Mouse (Mus musculus) CH12.LX (cell line): ENCODE data around the gene Phc1.

Experiments
- CHD2 ChIP-seq: IDR thresholded peaks from 2 replicates; pipeline ENCODE4 v1.6.1; 2011; ENCODE audit warnings: low read length, improper control_type of control experiment
- CTCF ChIP-seq, 2 experiments: IDR thresholded peaks in 1 of 2; conservative IDR thresholded peaks in 1 of 2; 2 replicates each; pipeline ENCODE4 v1.5.1; 2011 to 2012; ENCODE audit warnings: low read depth in 2 of 2, low read length in 2 of 2, improper control_type of control experiment in 1 of 2, inconsistent platforms in 1 of 2, mild to moderate bottlenecking in 1 of 2, moderate library complexity in 1 of 2
- E2F4 ChIP-seq: IDR thresholded peaks from 2 replicates; pipeline ENCODE4 v1.6.1; 2011; ENCODE audit warnings: low read depth, low read length, improper control_type of control experiment; ENCODE audit not compliant: insufficient replicate concordance
- EP300 ChIP-seq: IDR thresholded peaks from 2 replicates; pipeline ENCODE4 v1.6.1; 2011; ENCODE audit warnings: low read length, improper control_type of control experiment
- GABPA ChIP-seq: IDR thresholded peaks from 2 replicates; pipeline ENCODE4 v1.6.1; 2012; ENCODE audit warnings: low read depth, low read length, improper control_type of control experiment, inconsistent platforms; ENCODE audit not compliant: insufficient replicate concordance
- JUND ChIP-seq: conservative IDR thresholded peaks from 2 replicates; pipeline ENCODE4 v1.6.1; 2011; ENCODE audit warnings: low read depth, low read length, improper control_type of control experiment
- MXI1 ChIP-seq: IDR thresholded peaks from 2 replicates; pipeline ENCODE4 v1.6.1; 2011; ENCODE audit warnings: mild to moderate bottlenecking, low read depth, low read length, improper control_type of control experiment
- NRF1 ChIP-seq: IDR thresholded peaks from 2 replicates; pipeline ENCODE4 v1.6.1; 2014; ENCODE audit warnings: low read depth, mild to moderate bottlenecking, inconsistent platforms, low read length, improper control_type of control experiment, moderate library complexity
- POLR2A ChIP-seq: IDR thresholded peaks from 2 replicates; pipeline ENCODE4 v1.6.1; 2011; ENCODE audit warnings: low read depth, mild to moderate bottlenecking, improper control_type of control experiment, low read length
- TBP ChIP-seq: conservative IDR thresholded peaks from 2 replicates; pipeline ENCODE4 v1.6.1; 2011; ENCODE audit warnings: low read depth, low read length, improper control_type of control experiment
- TCF12 ChIP-seq: IDR thresholded peaks from 2 replicates; pipeline ENCODE4 v1.6.1; 2014; ENCODE audit warnings: low read depth, mild to moderate bottlenecking, inconsistent platforms, low read length, improper control_type of control experiment
- ZC3H11A ChIP-seq: IDR thresholded peaks from 2 replicates; pipeline ENCODE4 v1.6.1; 2012; ENCODE audit warnings: low read depth, mild to moderate bottlenecking, inconsistent platforms, low read length, improper control_type of control experiment
- ZKSCAN1 ChIP-seq: IDR thresholded peaks from 2 replicates; pipeline ENCODE4 v1.6.1; 2012; ENCODE audit warnings: low read depth, inconsistent platforms, low read length, improper control_type of control experiment, borderline replicate concordance

- TF ChIP-seq ZKSCAN1 (no peak), CTCF (conservative IDR thresholded peaks at IDR 0.05 in 1 of 2, IDR thresholded peaks at IDR 0.05 in 1 of 2; ENCODE audit: low read depth in 2 of 2, low read length in 2 of 2) (no peak), POLR2A (no peak), TBP (no peak), CHD2 (no peak), GABPA (no peak), E2F4 (no peak), NRF1 (no peak), JUND (no peak), EP300 (no peak), TCF12 (no peak), ZC3H11A (no peak), MXI1 (no peak)
Measured at GRCm38 (mm10) chr6:122270152-122270551, 70.2 kb downstream of the Phc1 start.
